Comparison of ENCODE assay signal across 13 mouse cellular contexts in the genomic region with DNA sequence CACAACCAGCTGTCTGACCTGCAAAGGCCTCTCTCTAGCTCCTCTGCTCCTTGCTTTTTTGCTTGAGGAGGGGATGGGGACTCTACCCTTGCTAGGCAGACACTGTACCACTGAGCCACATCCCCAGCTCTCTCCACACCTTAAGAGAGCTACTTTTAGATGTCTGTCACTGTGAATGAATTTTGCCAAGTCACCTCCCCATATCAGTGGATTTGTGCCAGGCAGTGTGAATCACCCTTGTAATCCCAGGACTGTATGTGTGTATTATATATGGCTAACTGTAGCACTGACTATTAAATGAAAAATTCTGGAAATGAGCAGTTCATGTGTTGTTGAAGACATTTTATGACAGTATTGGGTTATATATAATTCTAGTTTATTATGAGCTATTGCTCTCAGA. TPM values are rescaled to one million over a fixed set of nuclear protein-coding genes. Genes with fewer than 3 reads are reported as not detected.
DNase-seq lines count a peak whose midpoint lies in the region; ATAC-seq and TF ChIP-seq lines count a peak whose summit lies in the region.
"Had no signal": no experiment of that assay in that cellular context is flagged by ENCODE, and none has a peak within 500 bp of the region (broad histone marks: within the 10 kb centered on the region; RNA-seq: fewer than 3 reads in every experiment).

No protein-coding gene starts in this region.

- no peak overlapping the region for H3ac ChIP-seq in myocyte (ENCODE audit: control insufficient read depth, insufficient read length)

- H3K9ac ChIP-seq in heart, embryonic 11.5 days (ENCODE audit: low read depth, low read length): peak overlapping the region; percentile 46; the same call in 1 of the 2 replicates
- H3K9ac ChIP-seq in liver, embryonic 12.5 days: peak overlapping the region; percentile 29; the same call in 1 of the 2 replicates
- no peak overlapping the region for H3K9ac ChIP-seq in liver, embryonic 11.5 days (ENCODE audit: low read depth, low read length)
- H3K9ac ChIP-seq: neural tube, embryonic 12.5 days had no signal

- no peaks in the 10 kb centered on the region for H3K9me3 ChIP-seq in heart, embryonic 11.5 days (replicated peaks; ENCODE audit: control insufficient read depth, low read length)
- H3K9me3 ChIP-seq in liver, embryonic 12.5 days (replicated peaks): no peaks in the 10 kb centered on the region
- H3K9me3 ChIP-seq in liver, embryonic 11.5 days (ENCODE audit: control insufficient read depth, low read length): no peaks in the 10 kb centered on the region
- H3K9me3 ChIP-seq: limb, embryonic 10.5 days; neural tube, embryonic 12.5 days had no signal

- H3K27me3 ChIP-seq in heart, embryonic 11.5 days (ENCODE audit: control insufficient read depth, insufficient read depth, low read length): no peaks in the 10 kb centered on the region
- no peaks in the 10 kb centered on the region for H3K27me3 ChIP-seq in liver, embryonic 12.5 days (replicated peaks)
- H3K27me3 ChIP-seq in liver, embryonic 11.5 days (replicated peaks; ENCODE audit: control insufficient read depth, insufficient read depth, low read length): no peaks in the 10 kb centered on the region
- H3K27me3 ChIP-seq in myocyte (ENCODE audit: control insufficient read depth, insufficient read depth, insufficient read length): no peaks in the 10 kb centered on the region
- H3K27me3 ChIP-seq: neural tube, embryonic 12.5 days had no signal

- no peaks in the 10 kb centered on the region for H3K36me3 ChIP-seq in heart, embryonic 11.5 days (ENCODE audit: control insufficient read depth, insufficient read depth, low read length)
- peaks cover 22% of the 10 kb centered on the region for H3K36me3 ChIP-seq in liver, embryonic 12.5 days
- H3K36me3 ChIP-seq in liver, embryonic 11.5 days (ENCODE audit: control insufficient read depth, insufficient read depth, low read length): 0 out of 2 replicates have a peak, but pooled peaks cover 6% of the 10 kb centered on the region
- peaks cover 29% of the 10 kb centered on the region for H3K36me3 ChIP-seq in myocyte (ENCODE audit: control insufficient read depth, insufficient read depth)

- ATAC-seq in heart, embryonic 11.5 days (replicated peaks; ENCODE audit: insufficient number of reproducible peaks, low FRiP score, low TSS enrichment): no peak
- ATAC-seq in liver, embryonic 12.5 days: no peak
- ATAC-seq in liver, embryonic 11.5 days (replicated peaks; ENCODE audit: low FRiP score): no peak

- TF ChIP-seq POLR2A in myocyte (IDR thresholded peaks at IDR 0.05; ENCODE audit: insufficient read length, low read depth): no peak

- H3K27ac ChIP-seq in heart, embryonic 11.5 days (ENCODE audit: low read depth, low read length): no peak overlapping the region
- peak overlapping the region; percentile 39; the same call in 1 of the 2 replicates for H3K27ac ChIP-seq in liver, embryonic 12.5 days
- H3K27ac ChIP-seq in liver, embryonic 11.5 days (ENCODE audit: low read depth, low read length): no peak overlapping the region
- H3K27ac ChIP-seq: limb, embryonic 10.5 days; neural tube, embryonic 12.5 days had no signal

- intact Hi-C loops in heart, postnatal 36 days (cut with DNase I): no loop called here

- no peak for DNase-seq in heart, postnatal 36 days
- no peak for DNase-seq in liver, embryonic 11.5 days (ENCODE audit: low spot score)
- peak; percentile 71 for DNase-seq in brain, adult 2 months (ENCODE audit: low read depth, low spot score)
- DNase-seq in spleen, adult 12 weeks (ENCODE audit: low spot score): no peak
- DNase-seq in thymus, postnatal 4 days: no peak
- DNase-seq: cerebellum, adult 9-11 months; lung, postnatal 14 days; thymus, adult 2 months had no signal

- peaks cover 100% of the 10 kb centered on the region for H3K79me2 ChIP-seq in myocyte (ENCODE audit: control insufficient read depth, insufficient read depth)

- no peak overlapping the region for H3K4me2 ChIP-seq in heart, embryonic 11.5 days
- H3K4me2 ChIP-seq in liver, embryonic 12.5 days: no peak overlapping the region
- H3K4me2 ChIP-seq in liver, embryonic 11.5 days: no peak overlapping the region
- H3K4me2 ChIP-seq in myocyte (ENCODE audit: low read depth): peak overlapping the region; percentile 47
- H3K4me2 ChIP-seq: neural tube, embryonic 12.5 days had no signal

- H3K4me3 ChIP-seq in heart, embryonic 11.5 days (ENCODE audit: low read depth, low read length): no peak overlapping the region
- no peak overlapping the region for H3K4me3 ChIP-seq in liver, embryonic 12.5 days
- no peak overlapping the region for H3K4me3 ChIP-seq in liver, embryonic 11.5 days (ENCODE audit: low read depth, low read length)
- no peak overlapping the region for H3K4me3 ChIP-seq in myocyte
- H3K4me3 ChIP-seq: limb, embryonic 10.5 days; neural tube, embryonic 12.5 days had no signal

- H3K4me1 ChIP-seq in heart, embryonic 11.5 days (ENCODE audit: control insufficient read depth, insufficient read depth, low read length): peaks cover 51% of the 10 kb centered on the region
- H3K4me1 ChIP-seq in liver, embryonic 12.5 days: peaks cover 64% of the 10 kb centered on the region
- peaks cover 36% of the 10 kb centered on the region for H3K4me1 ChIP-seq in liver, embryonic 11.5 days (replicated peaks; ENCODE audit: control insufficient read depth, insufficient read depth, low read length)

TF ChIP-seq in myocyte, 11 proteins besides CTCF, POLR2A, EP300 and RAD21:
- TF ChIP-seq MAX (IDR thresholded peaks at IDR 0.05; ENCODE audit: low read depth) (no peak), REST (IDR thresholded peaks at IDR 0.05; ENCODE audit: insufficient read depth, insufficient read length) (no peak), CEBPB (IDR thresholded peaks at IDR 0.05; ENCODE audit: insufficient read depth, poor library complexity, severe bottlenecking) (no peak), USF1 (IDR thresholded peaks at IDR 0.05; ENCODE audit: low read depth) (no peak), SRF (IDR thresholded peaks at IDR 0.05; ENCODE audit: control insufficient read depth, insufficient read length, low read depth) (no peak), MYOD1 (IDR thresholded peaks at IDR 0.05; ENCODE audit: control insufficient read depth in 1 of 3, insufficient read length in 2 of 3, low read depth in 2 of 3) (no peak)

RNA-seq across cellular contexts. Expression of a gene that starts 5.4 kb away (rescaled TPM):
- polyA plus RNA-seq in heart, embryonic 11.5 days (2014; fragmentation: Nextera tagmentation; extraction: Ambion mirVana): 54.7 and 63.0 TPM in 2 replicates
- 100 to 1,000 TPM; 101 to 102 TPM for total RNA-seq in heart, postnatal 36 days (2021)
- polyA plus RNA-seq in liver, embryonic 12.5 days (2016; fragmentation: Nextera tagmentation; extraction: Ambion mirVana): 22.1 and 24.9 TPM in 2 replicates
- polyA plus RNA-seq in liver, embryonic 11.5 days (2014; fragmentation: Nextera tagmentation; extraction: Ambion mirVana): 30.3 and 33.2 TPM in 2 replicates
- polyA plus RNA-seq in myocyte (2012; fragmentation: generic; extraction: Trizol): 98.2 TPM
